Mouse (Mus musculus) hindbrain, embryonic 13.5 days (tissue): ENCODE data around the gene Tesc. TPM values are rescaled to one million over a fixed set of nuclear protein-coding genes. Genes with fewer than 3 reads are reported as not detected.

Experiments
- ATAC-seq: fragments of 200-750 bp; cut with Nextera tagmentation; 2 replicates; pipeline ENCODE4 v1.8.0; 2017; ENCODE audit warnings: moderate TSS enrichment; ENCODE audit not compliant: low FRiP score
- H3K27ac ChIP-seq: fragments of 300-500 bp; sonication (generic); 2 replicates; pipeline ENCODE4 v1.5.1; 2015; ENCODE audit warnings: inconsistent platforms, mild to moderate bottlenecking, moderate library complexity
- H3K27me3 ChIP-seq: fragments of 300-500 bp; sonication (generic); 2 replicates; pipeline ENCODE4 v1.6.1; 2015; ENCODE audit warnings: mild to moderate bottlenecking, inconsistent platforms
- H3K36me3 ChIP-seq: fragments of 300-500 bp; sonication (generic); 2 replicates; pipeline ENCODE4 v1.6.1; 2015; ENCODE audit warnings: mild to moderate bottlenecking, inconsistent platforms
- H3K4me1 ChIP-seq: fragments of 300-500 bp; sonication (generic); replicated peaks from 2 replicates; pipeline ENCODE4 v1.6.1; 2015; ENCODE audit warnings: inconsistent platforms
- H3K4me2 ChIP-seq: fragments of 300-500 bp; sonication (generic); 2 replicates; pipeline ENCODE4 v1.6.1; 2015; ENCODE audit warnings: inconsistent platforms, mild to moderate bottlenecking, moderate library complexity
- H3K4me3 ChIP-seq: fragments of 300-500 bp; sonication (generic); 2 replicates; pipeline ENCODE4 v1.5.1; 2015; ENCODE audit warnings: mild to moderate bottlenecking, inconsistent platforms
- H3K9ac ChIP-seq: fragments of 300-500 bp; sonication (generic); 2 replicates; pipeline ENCODE4 v1.6.1; 2015; ENCODE audit warnings: mild to moderate bottlenecking, inconsistent platforms
- H3K9me3 ChIP-seq: fragments of 300-500 bp; sonication (generic); 2 replicates; pipeline ENCODE4 v1.6.1; 2016; ENCODE audit warnings: inconsistent platforms
- WGBS: fragments of 180-500 bp; shearing (Covaris S2); methylation state at CpG from one replicate; pipeline ENCODE4 v1.1.7; 2015; 5-methylcytosine and 5-hydroxymethylcytosine counted together
- polyA plus RNA-seq: library from polyadenylated mRNA; unstranded; fragments of >200 nt; fragmentation: Nextera tagmentation; extraction: Ambion mirVana; gene quantifications from 2 replicates; pipeline ENCODE4 v1.2.1, GENCODE M21; 2015

Tesc gene
- polyA plus RNA-seq, 1 experiment from 2014 or later, result 1.6 TPM

DNA sequence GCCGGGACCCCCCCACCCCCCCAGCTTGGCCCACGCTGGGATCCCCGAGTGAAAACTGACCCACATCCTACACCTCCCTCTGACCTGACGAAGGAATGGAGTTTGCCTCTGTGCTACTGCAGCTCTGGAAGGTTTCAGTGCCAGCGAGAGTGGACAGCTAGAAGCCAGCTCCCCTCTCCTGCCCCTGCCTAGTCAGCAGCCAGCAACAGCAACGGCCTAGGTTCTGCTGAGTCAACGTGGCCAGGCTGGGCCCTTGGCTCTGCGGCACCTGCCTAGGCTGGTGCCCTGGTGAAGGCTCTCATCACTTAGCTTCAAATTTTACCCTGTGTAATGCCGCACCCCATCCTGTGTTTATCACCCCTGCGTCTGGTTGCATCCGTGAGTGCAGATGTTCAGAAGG is 7.6 kb upstream of the Tesc start:
- Histone ChIP-seq H3K9me3 (no peaks in the 10 kb centered on the region), H3K27me3 (0 out of 2 replicates have a peak, but pooled peaks cover 10% of the 10 kb centered on the region), H3K9ac (0 out of 2 replicates have a peak overlapping the region, but pooled peaks have one; percentile 3), H3K4me2 (no peak overlapping the region), H3K27ac (no peak overlapping the region), H3K4me3 (no peak overlapping the region), H3K36me3 (no peaks in the 10 kb centered on the region), H3K4me1 (peaks cover 9% of the 10 kb centered on the region)
- WGBS, result 70% methylated on average over 11 of the region's 11 CpGs
- no peak for ATAC-seq

GRCm38 (mm10) chr5:118023053-118023452 is 4.5 kb upstream of the Tesc start:
- WGBS, result 80% methylated on average over 3 of the region's 3 CpGs
- Histone ChIP-seq H3K9me3 (no peaks in the 10 kb centered on the region), H3K4me2 (no peak overlapping the region), H3K27me3 (peaks cover 37% of the 10 kb centered on the region), H3K36me3 (no peaks in the 10 kb centered on the region), H3K9ac (no peak overlapping the region), H3K4me1 (peaks cover 24% of the 10 kb centered on the region), H3K27ac (no peak overlapping the region), H3K4me3 (no peak overlapping the region)
- ATAC-seq, result no peak

DNA sequence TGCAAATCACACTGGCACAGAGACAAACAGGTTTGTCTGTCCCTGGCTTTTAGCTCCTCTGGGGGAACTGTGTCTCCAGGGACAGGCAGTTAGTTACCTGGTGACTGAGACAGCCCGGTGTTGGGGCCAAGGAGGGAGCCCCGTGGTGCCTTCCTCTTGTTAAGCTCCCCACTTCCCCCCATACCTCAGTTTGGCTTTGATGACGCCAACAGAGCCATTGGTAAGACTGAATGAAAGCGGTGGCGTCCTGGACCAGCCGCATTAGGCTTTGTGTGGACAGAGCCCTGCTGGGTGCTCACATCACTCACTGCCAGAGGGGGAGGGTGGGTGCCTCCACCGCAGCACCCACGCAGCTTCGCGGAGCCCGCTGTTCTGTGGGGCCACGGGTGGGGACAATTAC is 1.7 kb upstream of the Tesc start:
- 2% methylated on average over 12 of the region's 12 CpGs for WGBS
- Histone ChIP-seq H3K36me3 (no peaks in the 10 kb centered on the region), H3K4me1 (peaks cover 41% of the 10 kb centered on the region), H3K9me3 (no peaks in the 10 kb centered on the region), H3K27ac (no peak overlapping the region), H3K27me3 (peaks cover 57% of the 10 kb centered on the region), H3K9ac (no peak overlapping the region), H3K4me3 (no peak overlapping the region), H3K4me2 (peak overlapping the region; percentile 98; the same call in 1 of the 2 replicates)
- no peak for ATAC-seq

DNA sequence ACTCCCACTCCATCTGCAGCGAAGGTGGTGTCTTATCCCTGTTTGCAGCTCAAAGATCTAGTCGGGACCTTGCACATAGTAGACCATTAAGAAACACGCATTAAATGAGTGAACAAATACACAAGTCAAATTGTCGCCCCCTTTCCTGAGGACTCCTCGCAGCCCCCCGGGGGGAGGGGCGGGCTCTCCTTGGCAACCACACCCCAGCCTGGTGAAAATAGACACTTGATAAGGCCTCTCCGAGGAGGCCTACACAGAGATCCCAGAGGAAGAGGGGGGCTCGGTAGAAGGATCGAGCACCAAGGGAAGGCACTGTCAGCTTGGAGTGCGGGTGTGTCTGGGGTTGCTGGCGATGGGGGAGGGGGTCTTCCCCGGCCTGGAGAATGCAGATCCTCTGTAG is 1.2 kb upstream of the Tesc start:
- H3K9ac ChIP-seq, result no peak overlapping the region
- peak overlapping the region; percentile 98 for H3K4me2 ChIP-seq
- WGBS, result 1% methylated on average over 13 of the region's 13 CpGs
- no peak overlapping the region for H3K27ac ChIP-seq
- peaks cover 61% of the 10 kb centered on the region for H3K27me3 ChIP-seq
- ATAC-seq, result no peak
- no peaks in the 10 kb centered on the region for H3K9me3 ChIP-seq
- H3K4me3 ChIP-seq, result no peak overlapping the region
- H3K36me3 ChIP-seq, result no peaks in the 10 kb centered on the region
- H3K4me1 ChIP-seq, result peaks cover 41% of the 10 kb centered on the region

DNA sequence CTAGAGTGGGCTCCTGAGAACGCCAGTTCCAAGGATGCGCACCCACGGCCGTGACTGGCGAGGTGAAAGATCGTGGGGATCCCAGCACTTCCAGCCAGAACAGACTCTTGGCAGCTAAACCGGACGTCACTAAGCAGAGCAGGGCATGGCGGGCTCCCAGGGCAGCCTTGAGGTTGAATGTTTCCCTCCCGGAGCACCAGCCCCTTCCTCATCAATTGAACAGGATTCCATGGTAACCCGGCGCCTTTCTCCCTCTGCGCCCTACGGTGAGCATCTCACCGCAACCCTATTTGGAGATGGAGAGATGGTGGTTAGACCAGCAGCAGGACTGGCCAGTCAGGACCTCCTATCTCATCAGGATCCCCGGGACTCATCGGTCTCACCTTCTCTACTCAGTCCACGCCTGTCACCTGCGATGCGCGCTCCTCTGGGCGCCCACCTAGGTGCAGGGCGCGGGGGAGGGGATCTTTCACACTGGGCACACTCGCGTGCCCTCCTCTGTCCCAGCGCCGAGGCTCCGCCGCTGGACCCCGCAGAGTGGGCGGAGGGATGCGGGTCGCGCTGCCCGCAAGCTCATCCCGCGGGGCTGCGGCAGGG is 344 bp upstream of the Tesc start:
- H3K4me1 ChIP-seq, result peaks cover 41% of the 10 kb centered on the region
- peak overlapping the region; percentile 75 for H3K9ac ChIP-seq
- H3K36me3 ChIP-seq, result no peaks in the 10 kb centered on the region
- ATAC-seq, result 0 out of 2 replicates have a peak, but pooled peaks have one; percentile 7
- peaks cover 61% of the 10 kb centered on the region for H3K27me3 ChIP-seq
- peak overlapping the region; percentile 61 for H3K4me3 ChIP-seq
- H3K27ac ChIP-seq, result no peak overlapping the region
- H3K9me3 ChIP-seq, result no peaks in the 10 kb centered on the region
- under 1% methylated on average over 39 of the region's 39 CpGs for WGBS
- peak overlapping the region; percentile 98 for H3K4me2 ChIP-seq

DNA sequence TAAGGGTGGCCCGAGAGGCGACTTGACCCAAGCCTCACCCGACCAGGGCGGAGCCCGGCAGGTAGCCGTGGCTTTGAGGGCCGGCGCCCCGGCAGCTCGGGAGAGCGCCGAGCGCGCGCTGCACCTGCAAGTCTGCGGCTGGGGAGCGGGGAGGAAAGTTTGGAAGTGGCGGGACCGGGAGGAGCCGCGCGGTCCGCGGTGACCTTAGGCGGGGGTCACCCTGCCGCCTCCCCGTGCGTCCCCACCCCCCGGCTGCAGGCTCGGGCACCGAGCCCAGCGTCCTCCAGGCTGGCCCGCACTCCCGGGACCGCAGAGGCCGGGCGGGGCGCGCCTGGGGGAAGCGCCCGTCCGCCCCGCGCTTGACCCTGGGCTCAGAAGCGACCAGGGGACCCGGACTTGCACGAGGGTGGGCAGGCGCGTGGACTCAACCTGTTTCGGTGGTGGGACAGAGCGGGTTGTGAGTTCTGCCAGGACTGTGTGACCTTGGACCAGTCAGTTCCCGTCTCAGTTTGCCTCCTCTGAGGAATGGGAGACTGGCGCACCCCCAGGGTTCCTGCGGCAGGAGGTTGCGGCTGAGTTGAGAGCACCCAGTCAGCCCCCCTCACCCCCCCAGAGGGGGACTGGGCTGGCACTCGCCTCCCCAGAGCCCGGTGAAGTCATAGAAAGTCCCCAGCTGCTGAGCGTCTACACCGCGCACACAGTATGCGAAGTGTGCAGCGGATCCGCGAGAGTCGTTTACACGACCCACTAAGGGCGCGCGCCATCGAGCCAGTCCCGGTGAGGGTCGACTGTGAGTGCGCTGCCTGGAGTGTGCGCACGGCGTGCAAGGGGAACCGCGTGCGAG is 870 bp downstream of the Tesc start:
- H3K9me3 ChIP-seq, result no peaks in the 10 kb centered on the region
- peaks cover 61% of the 10 kb centered on the region for H3K27me3 ChIP-seq
- ATAC-seq, result peak; percentile 17; the same call in 1 of the 2 replicates
- no peak overlapping the region for H3K27ac ChIP-seq
- H3K36me3 ChIP-seq, result no peaks in the 10 kb centered on the region
- H3K4me3 ChIP-seq, result peak overlapping the region; percentile 61
- WGBS, result 1% methylated on average over 75 of the region's 79 CpGs
- peaks cover 41% of the 10 kb centered on the region for H3K4me1 ChIP-seq
- H3K4me2 ChIP-seq, result peak overlapping the region; percentile 98
- peak overlapping the region; percentile 75 for H3K9ac ChIP-seq

- H3K9ac ChIP-seq, result peak overlapping the region; percentile 51; the same call in 1 of the 2 replicates
- H3K9me3 ChIP-seq, result no peaks in the 10 kb centered on the region
- peak overlapping the region; percentile 98 for H3K4me2 ChIP-seq
- H3K27ac ChIP-seq, result no peak overlapping the region
- H3K36me3 ChIP-seq, result no peaks in the 10 kb centered on the region
- ATAC-seq, result no peak; the same call in 1 of the 2 replicates
- peaks cover 41% of the 10 kb centered on the region for H3K4me1 ChIP-seq
- H3K27me3 ChIP-seq, result peaks cover 61% of the 10 kb centered on the region
- peak overlapping the region; percentile 61 for H3K4me3 ChIP-seq
- WGBS, result 5% methylated on average over 12 of the region's 12 CpGs
Observed at GRCm38 (mm10) chr5:118029035-118029408, 1.5 kb downstream of the Tesc start.

- H3K27me3 ChIP-seq, result peaks cover 61% of the 10 kb centered on the region
Observed at GRCm38 (mm10) chr5:118029420-118029819, 1.9 kb downstream of the Tesc start.

GRCm38 (mm10) chr5:118030022-118030675 is 2.6 kb downstream of the Tesc start:
- Histone ChIP-seq H3K4me1 (peaks cover 41% of the 10 kb centered on the region), H3K9me3 (no peaks in the 10 kb centered on the region), H3K4me2 (no peak overlapping the region), H3K9ac (no peak overlapping the region), H3K27ac (no peak overlapping the region), H3K27me3 (peaks cover 61% of the 10 kb centered on the region), H3K36me3 (no peaks in the 10 kb centered on the region), H3K4me3 (no peak overlapping the region)
- WGBS, result 91% methylated on average over 9 of the region's 9 CpGs
- ATAC-seq, result no peak

More at GRCm38 (mm10) chr5:118029420-118029819, 1.9 kb downstream of the Tesc start:
- H3K4me1 ChIP-seq, result peaks cover 41% of the 10 kb centered on the region
- no peak overlapping the region for H3K27ac ChIP-seq
- 5% methylated on average over 10 of the region's 10 CpGs for WGBS
- ATAC-seq, result no peak
- peak overlapping the region; percentile 61 for H3K4me3 ChIP-seq
- peak overlapping the region; percentile 98 for H3K4me2 ChIP-seq
- H3K36me3 ChIP-seq, result no peaks in the 10 kb centered on the region
- H3K9me3 ChIP-seq, result no peaks in the 10 kb centered on the region
- peak overlapping the region; percentile 51; the same call in 1 of the 2 replicates for H3K9ac ChIP-seq

DNA sequence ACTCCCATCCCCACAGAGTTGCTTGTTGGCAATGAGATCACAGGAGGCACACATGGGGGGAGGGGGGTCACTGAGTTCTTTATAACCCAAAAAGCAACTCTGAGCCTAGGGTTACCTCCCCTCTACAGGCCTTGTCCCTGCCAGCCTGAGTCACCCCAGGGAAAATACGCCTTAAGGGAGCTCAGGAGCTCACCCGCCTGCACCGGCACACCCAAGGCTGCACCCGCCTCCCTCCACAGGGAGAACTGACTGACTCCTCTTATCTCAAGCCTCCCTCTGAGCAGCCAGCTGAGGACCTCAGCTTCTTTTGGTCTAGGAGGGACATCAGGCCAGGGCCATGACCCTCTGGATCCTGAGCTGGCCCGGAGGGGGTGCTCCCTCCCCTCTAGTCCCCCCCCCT is 3.5 kb downstream of the Tesc start:
- Histone ChIP-seq H3K4me3 (no peak overlapping the region), H3K4me2 (no peak overlapping the region), H3K4me1 (peaks cover 37% of the 10 kb centered on the region), H3K9me3 (no peaks in the 10 kb centered on the region), H3K27me3 (peaks cover 52% of the 10 kb centered on the region), H3K36me3 (no peaks in the 10 kb centered on the region), H3K9ac (no peak overlapping the region), H3K27ac (no peak overlapping the region)
- 49% methylated on average over 5 of the region's 5 CpGs for WGBS
- no peak for ATAC-seq

- no peak overlapping the region for H3K4me2 ChIP-seq
- H3K27me3 ChIP-seq, result peaks cover 47% of the 10 kb centered on the region
- H3K9ac ChIP-seq, result no peak overlapping the region
- H3K4me1 ChIP-seq, result peaks cover 33% of the 10 kb centered on the region
- H3K4me3 ChIP-seq, result no peak overlapping the region
- 40% methylated on average over 4 of the region's 4 CpGs for WGBS
- no peaks in the 10 kb centered on the region for H3K36me3 ChIP-seq
- no peak for ATAC-seq
- no peaks in the 10 kb centered on the region for H3K9me3 ChIP-seq
- no peak overlapping the region for H3K27ac ChIP-seq
Observed at GRCm38 (mm10) chr5:118031508-118031907, 4.0 kb downstream of the Tesc start.

DNA sequence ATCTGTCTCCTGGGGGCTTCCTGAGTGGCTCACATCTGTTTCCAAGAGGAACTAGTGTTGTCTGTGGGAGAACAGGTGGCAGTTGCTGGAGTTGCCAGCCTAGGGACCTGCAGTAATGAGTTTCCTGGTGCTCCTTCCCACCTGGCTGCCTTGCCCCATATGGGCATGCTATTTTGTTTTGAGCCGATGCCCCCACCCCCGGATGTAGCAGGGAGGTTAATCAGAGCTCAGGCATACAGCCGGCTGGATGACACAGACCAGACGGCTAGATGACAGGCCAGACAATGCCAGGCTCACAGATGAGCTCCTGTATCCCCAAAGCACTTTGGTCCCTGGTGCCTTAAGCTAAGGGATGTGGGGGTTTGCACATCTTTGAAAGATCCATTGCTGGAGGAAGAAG is 5.8 kb downstream of the Tesc start:
- peaks cover 29% of the 10 kb centered on the region for H3K27me3 ChIP-seq
- H3K4me2 ChIP-seq, result no peak overlapping the region
- H3K4me1 ChIP-seq, result peaks cover 29% of the 10 kb centered on the region
- no peak overlapping the region for H3K27ac ChIP-seq
- H3K36me3 ChIP-seq, result no peaks in the 10 kb centered on the region
- H3K4me3 ChIP-seq, result no peak overlapping the region
- H3K9me3 ChIP-seq, result no peaks in the 10 kb centered on the region
- no peak for ATAC-seq
- H3K9ac ChIP-seq, result no peak overlapping the region
- 49% methylated on average over 4 of the region's 4 CpGs for WGBS
